Mouse (Mus musculus): ENCODE results near the gene Dgkk.

GRCm38 (mm10) chrX:6911047-6911446 lies 131.9 kb downstream of the Dgkk start:
- TF ChIP-seq CTCF (IDR thresholded peaks at IDR 0.05; ENCODE audit: low read depth) (no peak), EP300 (IDR thresholded peaks at IDR 0.05; ENCODE audit: low read depth) (no peak)

All from heart, postnatal 0 days (tissue).